12 mouse cellular contexts compared by ENCODE assay signal in genomic region chr17:62625646-62626020, GRCm38 (mm10).
A peak's percentile ranks its signal among the peaks of the same experiment; 100 is the strongest.
DNase-seq lines count a peak whose midpoint lies in the region; ATAC-seq lines count a peak whose summit lies in the region.
"Had no signal": no experiment of that assay in that cellular context is flagged by ENCODE, and none has a peak within 500 bp of the region (broad histone marks: within the 10 kb centered on the region; RNA-seq: fewer than 3 reads in every experiment).

No protein-coding gene starts in this region.

- no peak overlapping the region for H3K9ac ChIP-seq in midbrain, embryonic 12.5 days (replicated peaks)
- no peak overlapping the region for H3K9ac ChIP-seq in midbrain, embryonic 11.5 days (ENCODE audit: low read length)
- no peak overlapping the region for H3K9ac ChIP-seq in limb, embryonic 13.5 days
- H3K9ac ChIP-seq: heart, embryonic 12.5 days had no signal

- H3K4me3 ChIP-seq in midbrain, embryonic 12.5 days: no peak overlapping the region
- H3K4me3 ChIP-seq in midbrain, embryonic 11.5 days (ENCODE audit: low read depth, low read length): no peak overlapping the region
- H3K4me3 ChIP-seq in limb, embryonic 13.5 days: no peak overlapping the region
- H3K4me3 ChIP-seq: heart, embryonic 12.5 days had no signal

- peaks cover 16% of the 10 kb centered on the region for H3K4me1 ChIP-seq in midbrain, embryonic 12.5 days
- H3K4me1 ChIP-seq in midbrain, embryonic 11.5 days (ENCODE audit: control insufficient read depth, insufficient read depth, low read length): peaks cover 9% of the 10 kb centered on the region
- peaks cover 31% of the 10 kb centered on the region for H3K4me1 ChIP-seq in limb, embryonic 13.5 days
- H3K4me1 ChIP-seq: heart, embryonic 12.5 days had no signal

- no peaks in the 10 kb centered on the region for H3K9me3 ChIP-seq in midbrain, embryonic 12.5 days
- H3K9me3 ChIP-seq in midbrain, embryonic 11.5 days (ENCODE audit: control insufficient read depth, low read length): no peaks in the 10 kb centered on the region
- H3K9me3 ChIP-seq in limb, embryonic 13.5 days: no peaks in the 10 kb centered on the region
- H3K9me3 ChIP-seq: heart, embryonic 12.5 days had no signal

- H3K36me3 ChIP-seq in midbrain, embryonic 12.5 days: no peaks in the 10 kb centered on the region
- H3K36me3 ChIP-seq in midbrain, embryonic 11.5 days (ENCODE audit: control insufficient read depth, insufficient read depth, low read length): no peaks in the 10 kb centered on the region
- H3K36me3 ChIP-seq in limb, embryonic 13.5 days: no peaks in the 10 kb centered on the region
- H3K36me3 ChIP-seq: heart, embryonic 12.5 days had no signal

- peak; percentile 50; the same call in 1 of the 2 replicates for ATAC-seq in midbrain, embryonic 12.5 days (ENCODE audit: low FRiP score, low read depth)
- no peak for ATAC-seq in midbrain, embryonic 11.5 days (ENCODE audit: low FRiP score)
- peak; percentile 51; the same call in 1 of the 2 replicates for ATAC-seq in limb, embryonic 13.5 days (ENCODE audit: low FRiP score, low read depth)
- ATAC-seq: intestine, postnatal 0 days had no signal

- WGBS in midbrain, embryonic 12.5 days: 62% methylated on average over 8 of the region's 8 CpGs
- WGBS in midbrain, embryonic 11.5 days: 73% methylated on average over 8 of the region's 8 CpGs
- 17% methylated on average over 8 of the region's 8 CpGs for WGBS in limb, embryonic 13.5 days

- no peak overlapping the region for H3K4me2 ChIP-seq in midbrain, embryonic 12.5 days (replicated peaks)
- no peak overlapping the region for H3K4me2 ChIP-seq in midbrain, embryonic 11.5 days
- no peak overlapping the region for H3K4me2 ChIP-seq in limb, embryonic 13.5 days (replicated peaks)
- H3K4me2 ChIP-seq: heart, embryonic 12.5 days had no signal

- no peaks in the 10 kb centered on the region for H3K27me3 ChIP-seq in midbrain, embryonic 12.5 days
- no peaks in the 10 kb centered on the region for H3K27me3 ChIP-seq in midbrain, embryonic 11.5 days (ENCODE audit: control insufficient read depth, insufficient read depth, low read length)
- no peaks in the 10 kb centered on the region for H3K27me3 ChIP-seq in limb, embryonic 13.5 days
- H3K27me3 ChIP-seq: heart, embryonic 12.5 days had no signal

- H3K27ac ChIP-seq in midbrain, embryonic 12.5 days (replicated peaks): peak overlapping the region; percentile 42; the same call in 1 of the 2 replicates
- H3K27ac ChIP-seq in midbrain, embryonic 11.5 days (ENCODE audit: low read depth, low read length): no peak overlapping the region
- no peak overlapping the region for H3K27ac ChIP-seq in limb, embryonic 13.5 days

- intact Hi-C loops in heart, postnatal 25 days (cut with DNase I): no loop called here

- peak; percentile 20 for DNase-seq in adrenal gland, postnatal 10 days
- DNase-seq in adrenal gland, adult 2 months: no peak
- DNase-seq in midbrain, embryonic 11.5 days (ENCODE audit: low spot score, missing footprints): no peak
- peak; percentile 76 for DNase-seq in retina, postnatal 1 day
- no peak for DNase-seq in heart, postnatal 25 days (ENCODE audit: low spot score)
- DNase-seq in yolk sac, embryonic 10.5 days (ENCODE audit: low spot score): no peak
- DNase-seq: cerebellum, adult 8-10 months; lung, adult 18-20 months had no signal

Comparison
In these comparisons a context has a peak if more than half of its experiments do, and no peak if none do; other contexts are left out.
1. DNase-seq: peak in adrenal gland, postnatal 10 days (single experiment) and retina, postnatal 1 day (single experiment); none in adrenal gland, adult 2 months (single experiment), midbrain, embryonic 11.5 days (single experiment), heart, postnatal 25 days (single experiment) and yolk sac, embryonic 10.5 days (single experiment).